Mouse (Mus musculus) heart, embryonic 12.5 days (tissue): ENCODE data around the gene Cdca7l. TPM values are rescaled to one million over a fixed set of nuclear protein-coding genes. Genes with fewer than 3 reads are reported as not detected.
"Not testable (repeated sequence)": the region's sequence is repeated elsewhere in the genome, so short reads cannot be mapped to it uniquely, and the experiment has no call there.

ENCODE experiments used
- ATAC-seq: fragments of 200-750 bp; cut with Nextera tagmentation; 2 replicates; pipeline ENCODE4 v1.8.0; 2017; ENCODE audit warnings: moderate TSS enrichment, moderate library complexity; ENCODE audit not compliant: insufficient number of reproducible peaks, low FRiP score
- H3K27ac ChIP-seq: fragments of 300-500 bp; sonication (generic); 2 replicates; pipeline ENCODE4 v1.5.1; 2016; ENCODE audit warnings: mild to moderate bottlenecking, moderate library complexity; ENCODE audit not compliant: poor library complexity, severe bottlenecking
- H3K27me3 ChIP-seq: fragments of 300-500 bp; sonication (generic); replicated peaks from 2 replicates; pipeline ENCODE4 v1.6.1; 2016; ENCODE audit warnings: mild to moderate bottlenecking, moderate library complexity
- H3K36me3 ChIP-seq: fragments of 300-500 bp; sonication (generic); 2 replicates; pipeline ENCODE4 v1.6.1; 2016; ENCODE audit warnings: mild to moderate bottlenecking, moderate library complexity
- H3K4me1 ChIP-seq: fragments of 300-500 bp; sonication (generic); replicated peaks from 2 replicates; pipeline ENCODE4 v1.6.1; 2016; ENCODE audit warnings: mild to moderate bottlenecking
- H3K4me2 ChIP-seq: fragments of 300-500 bp; sonication (generic); 2 replicates; pipeline ENCODE4 v1.6.1; 2016; ENCODE audit warnings: mild to moderate bottlenecking, moderate library complexity
- H3K4me3 ChIP-seq: fragments of 300-500 bp; sonication (generic); 2 replicates; pipeline ENCODE4 v1.5.1; 2016; ENCODE audit warnings: mild to moderate bottlenecking
- H3K9ac ChIP-seq: fragments of 300-500 bp; sonication (generic); 2 replicates; pipeline ENCODE4 v1.6.1; 2016; ENCODE audit warnings: mild to moderate bottlenecking, moderate library complexity
- H3K9me3 ChIP-seq: fragments of 300-500 bp; sonication (generic); replicated peaks from 2 replicates; pipeline ENCODE4 v1.6.1; 2016; ENCODE audit warnings: mild to moderate bottlenecking, moderate library complexity
- WGBS: fragments of 180-500 bp; shearing (Covaris S2); methylation state at CpG from one replicate; pipeline ENCODE4 v1.1.7; 2016; 5-methylcytosine and 5-hydroxymethylcytosine counted together
- polyA plus RNA-seq: library from polyadenylated mRNA; unstranded; fragments of >200 nt; fragmentation: Nextera tagmentation; extraction: Ambion mirVana; gene quantifications from 2 replicates; pipeline ENCODE4 v1.2.1, GENCODE M21; 2016

Cdca7l gene
- polyA plus RNA-seq: 18.7 and 20.3 TPM in 2 replicates

GRCm38 (mm10) chr12:117803989-117804388, at the start of gene Cdca7l:
Cdca7l (plus strand) TSS chr12:117804289.
- not testable (repeated sequence) for H3K4me3 ChIP-seq, H3K9me3 ChIP-seq, H3K9ac ChIP-seq, H3K4me1 ChIP-seq, ATAC-seq, H3K27ac ChIP-seq, H3K36me3 ChIP-seq, H3K4me2 ChIP-seq
- 100% methylated on average over 1 of the region's 6 CpGs for WGBS
- peaks cover 10% of the 10 kb centered on the region; the same call in 1 of the 2 replicates for H3K27me3 ChIP-seq

- ATAC-seq: 0 out of 2 replicates have a peak, but pooled peaks have one; percentile 40
- 37% methylated on average over 7 of the region's 7 CpGs for WGBS
- peaks cover 37% of the 10 kb centered on the region for H3K4me1 ChIP-seq
- no peak overlapping the region for H3K4me3 ChIP-seq
- H3K9me3 ChIP-seq: no peaks in the 10 kb centered on the region
- H3K27ac ChIP-seq: peak overlapping the region; percentile 65
- no peak overlapping the region for H3K4me2 ChIP-seq
- peak overlapping the region; percentile 9; the same call in 1 of the 2 replicates for H3K9ac ChIP-seq
- peaks cover 17% of the 10 kb centered on the region; the same call in 1 of the 2 replicates for H3K36me3 ChIP-seq
- no peaks in the 10 kb centered on the region for H3K27me3 ChIP-seq
These were observed 48.1 kb upstream of the Cdca7l start for GRCm38 (mm10) chr12:117756010-117756409.

- Histone ChIP-seq H3K27ac (no peak overlapping the region), H3K9ac (no peak overlapping the region), H3K4me1 (peaks cover 27% of the 10 kb centered on the region), H3K36me3 (peaks cover 14% of the 10 kb centered on the region; the same call in 1 of the 2 replicates), H3K4me2 (no peak overlapping the region), H3K4me3 (no peak overlapping the region), H3K27me3 (no peaks in the 10 kb centered on the region), H3K9me3 (no peaks in the 10 kb centered on the region)
- WGBS: 77% methylated on average over 5 of the region's 5 CpGs
- ATAC-seq: no peak
These were observed 43.7 kb upstream of the Cdca7l start for GRCm38 (mm10) chr12:117760373-117760772.

- Histone ChIP-seq H3K9ac (no peak overlapping the region), H3K4me3 (no peak overlapping the region), H3K4me2 (no peak overlapping the region), H3K4me1 (peaks cover 23% of the 10 kb centered on the region), H3K9me3 (no peaks in the 10 kb centered on the region), H3K27me3 (no peaks in the 10 kb centered on the region), H3K36me3 (peaks cover 12% of the 10 kb centered on the region; the same call in 1 of the 2 replicates), H3K27ac (peak overlapping the region; percentile 31; the same call in 1 of the 2 replicates)
- no peak for ATAC-seq
These were observed 43.2 kb upstream of the Cdca7l start for GRCm38 (mm10) chr12:117760846-117761245.

- no peak overlapping the region for H3K27ac ChIP-seq
- no peak overlapping the region for H3K9ac ChIP-seq
- no peak overlapping the region for H3K4me3 ChIP-seq
- H3K27me3 ChIP-seq: no peaks in the 10 kb centered on the region
- peaks cover 4% of the 10 kb centered on the region; the same call in 1 of the 2 replicates for H3K9me3 ChIP-seq
- WGBS: 42% methylated on average over 1 of the region's 1 CpGs
- no peak for ATAC-seq
- H3K4me2 ChIP-seq: no peak overlapping the region
- 0 out of 2 replicates have a peak, but pooled peaks cover 5% of the 10 kb centered on the region for H3K36me3 ChIP-seq
- H3K4me1 ChIP-seq: peaks cover 17% of the 10 kb centered on the region; the same call in 1 of the 2 replicates
These were observed 42.4 kb upstream of the Cdca7l start for GRCm38 (mm10) chr12:117761698-117762097.

GRCm38 (mm10) chr12:117763247-117763646, 40.8 kb upstream of the Cdca7l start:
- no peaks in the 10 kb centered on the region for H3K36me3 ChIP-seq
- H3K9me3 ChIP-seq: peaks cover 6% of the 10 kb centered on the region; the same call in 1 of the 2 replicates
- no peak overlapping the region for H3K9ac ChIP-seq
- H3K27me3 ChIP-seq: no peaks in the 10 kb centered on the region
- H3K4me3 ChIP-seq: no peak overlapping the region
- H3K27ac ChIP-seq: peak overlapping the region; percentile 25
- ATAC-seq: peak; percentile 73
- H3K4me2 ChIP-seq: no peak overlapping the region
- H3K4me1 ChIP-seq: peaks cover 17% of the 10 kb centered on the region; the same call in 1 of the 2 replicates
- 70% methylated on average over 3 of the region's 3 CpGs for WGBS

- H3K4me1 ChIP-seq: peaks cover 17% of the 10 kb centered on the region; the same call in 1 of the 2 replicates
- peaks cover 6% of the 10 kb centered on the region; the same call in 1 of the 2 replicates for H3K9me3 ChIP-seq
- 8% methylated on average over 7 of the region's 7 CpGs for WGBS
- no peaks in the 10 kb centered on the region for H3K27me3 ChIP-seq
- no peak overlapping the region for H3K27ac ChIP-seq
- H3K4me2 ChIP-seq: no peak overlapping the region
- H3K4me3 ChIP-seq: no peak overlapping the region
- 0 out of 2 replicates have a peak, but pooled peaks have one; percentile 39 for ATAC-seq
- no peaks in the 10 kb centered on the region for H3K36me3 ChIP-seq
- no peak overlapping the region for H3K9ac ChIP-seq
These were observed 39.2 kb upstream of the Cdca7l start for GRCm38 (mm10) chr12:117764839-117765238.

GRCm38 (mm10) chr12:117769113-117769512, 35.0 kb upstream of the Cdca7l start:
- Histone ChIP-seq H3K4me3 (no peak overlapping the region), H3K9ac (no peak overlapping the region), H3K36me3 (no peaks in the 10 kb centered on the region), H3K4me1 (no peaks in the 10 kb centered on the region), H3K27me3 (no peaks in the 10 kb centered on the region), H3K27ac (no peak overlapping the region), H3K9me3 (peaks cover 6% of the 10 kb centered on the region; the same call in 1 of the 2 replicates), H3K4me2 (no peak overlapping the region)
- no peak for ATAC-seq
- WGBS: 10% methylated on average over 5 of the region's 5 CpGs

GRCm38 (mm10) chr12:117770211-117770610, 33.9 kb upstream of the Cdca7l start:
- Histone ChIP-seq H3K27ac (no peak overlapping the region), H3K9ac (no peak overlapping the region), H3K36me3 (no peaks in the 10 kb centered on the region), H3K4me2 (no peak overlapping the region), H3K4me3 (no peak overlapping the region), H3K9me3 (peaks cover 6% of the 10 kb centered on the region; the same call in 1 of the 2 replicates), H3K4me1 (no peaks in the 10 kb centered on the region), H3K27me3 (no peaks in the 10 kb centered on the region)
- ATAC-seq: no peak
- 47% methylated on average over 2 of the region's 2 CpGs for WGBS

- ATAC-seq: no peak
- H3K9me3 ChIP-seq: peaks cover 6% of the 10 kb centered on the region; the same call in 1 of the 2 replicates
- no peak overlapping the region for H3K4me2 ChIP-seq
- WGBS: 78% methylated on average over 4 of the region's 4 CpGs
- H3K36me3 ChIP-seq: no peaks in the 10 kb centered on the region
- H3K4me3 ChIP-seq: no peak overlapping the region
- no peak overlapping the region for H3K9ac ChIP-seq
- no peaks in the 10 kb centered on the region for H3K27me3 ChIP-seq
- H3K27ac ChIP-seq: no peak overlapping the region
- H3K4me1 ChIP-seq: no peaks in the 10 kb centered on the region
These were observed 32.9 kb upstream of the Cdca7l start for GRCm38 (mm10) chr12:117771156-117771555.

GRCm38 (mm10) chr12:117772638-117773037, 31.5 kb upstream of the Cdca7l start:
- H3K9me3 ChIP-seq: no peaks in the 10 kb centered on the region
- 4% methylated on average over 2 of the region's 2 CpGs for WGBS
- ATAC-seq: 0 out of 2 replicates have a peak, but pooled peaks have one; percentile 44
- no peaks in the 10 kb centered on the region for H3K36me3 ChIP-seq
- no peak overlapping the region for H3K9ac ChIP-seq
- H3K27ac ChIP-seq: no peak overlapping the region
- no peak overlapping the region for H3K4me3 ChIP-seq
- no peak overlapping the region for H3K4me2 ChIP-seq
- H3K4me1 ChIP-seq: no peaks in the 10 kb centered on the region
- no peaks in the 10 kb centered on the region for H3K27me3 ChIP-seq

GRCm38 (mm10) chr12:117776841-117777240, 27.2 kb upstream of the Cdca7l start:
- Histone ChIP-seq H3K27me3 (no peaks in the 10 kb centered on the region), H3K36me3 (no peaks in the 10 kb centered on the region), H3K9me3 (no peaks in the 10 kb centered on the region), H3K9ac (no peak overlapping the region), H3K4me2 (no peak overlapping the region), H3K4me1 (no peaks in the 10 kb centered on the region), H3K4me3 (no peak overlapping the region), H3K27ac (no peak overlapping the region)
- no peak for ATAC-seq
- WGBS: 51% methylated on average over 5 of the region's 5 CpGs
